Mouse (Mus musculus) thymus, adult 2 months (tissue): Measurements from ENCODE around the gene Gm10271.

Experiments used
- CTCF ChIP-seq: fragments of 200-500 bp; IDR thresholded peaks from 2 replicates; pipeline ENCODE4 v1.5.1; 2012; ENCODE audit warnings: mild to moderate bottlenecking, control low read depth, low read length, moderate library complexity, borderline replicate concordance; ENCODE audit not compliant: control insufficient read depth, poor library complexity, insufficient read depth; ENCODE audit errors: extremely low read depth
- POLR2A ChIP-seq: fragments of 200-500 bp; IDR thresholded peaks from 2 replicates; pipeline ENCODE4 v1.6.1; 2012; ENCODE audit warnings: mild to moderate bottlenecking, low read length, control low read depth, moderate library complexity; ENCODE audit not compliant: control insufficient read depth, poor library complexity, insufficient read depth; ENCODE audit errors: extremely low read depth

GRCm38 (mm10) chr10:116933794-116934193, 38.6 kb downstream of the Gm10271 start:
- TF ChIP-seq POLR2A (no peak), CTCF (no peak)
